Mouse (Mus musculus): Measurements from ENCODE around the gene Sgsh. TPM values are rescaled to one million over a fixed set of nuclear protein-coding genes. Genes with fewer than 3 reads are reported as not detected.

The Sgsh gene
- total and polyA plus RNA-seq, 2 experiments: 2.1 to 11.9 TPM

DNA sequence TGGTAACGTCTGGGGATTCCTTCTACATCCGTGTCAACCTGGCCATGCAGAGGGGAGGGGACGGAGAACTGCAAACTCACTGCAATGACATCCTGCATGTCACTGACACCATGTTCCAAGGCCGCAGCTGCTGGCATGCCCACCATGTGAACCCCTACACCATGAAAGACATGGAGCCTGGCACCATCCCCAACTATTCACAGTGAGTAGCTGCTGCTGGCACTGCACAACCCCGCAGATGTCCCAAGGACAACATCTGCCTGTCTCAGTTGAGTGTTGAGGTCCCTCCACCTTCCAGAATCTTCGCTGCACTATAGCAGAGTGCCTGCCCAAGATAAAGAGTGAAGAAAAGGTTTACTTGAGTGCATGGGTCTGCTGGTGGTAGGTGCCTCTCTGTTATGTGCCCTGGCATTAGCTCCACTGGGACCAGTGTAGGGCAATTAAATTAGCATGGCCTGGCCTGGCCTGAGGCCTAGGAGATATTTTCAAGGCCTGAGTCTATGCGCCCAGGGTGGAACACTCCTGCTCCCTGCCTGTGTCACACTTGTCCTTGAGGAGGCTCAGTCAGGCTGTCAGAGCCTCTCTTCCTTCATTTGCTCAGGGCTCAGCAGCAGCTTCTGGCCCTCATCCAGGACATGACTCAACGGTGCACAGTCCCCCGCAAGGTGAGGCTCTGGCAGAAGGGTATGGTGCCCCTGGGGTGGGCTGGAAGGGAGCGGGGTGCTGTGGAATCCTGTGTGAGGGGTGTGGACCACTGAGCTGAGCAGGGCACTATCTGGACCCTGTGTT, 16.9 kb downstream of the Sgsh start:
- Histone ChIP-seq H3K4me3 (ENCODE audit: insufficient read depth, low read depth, low read length) (no peak overlapping the region), H3K4me1 (ENCODE audit: control insufficient read depth, insufficient read depth, low read length) (no peaks in the 10 kb centered on the region), H3K79me2 (ENCODE audit: control insufficient read depth, insufficient read depth, low read length) (no peaks in the 10 kb centered on the region), H3K9ac (ENCODE audit: low read depth, low read length) (no peak overlapping the region), H3K27me3 (ENCODE audit: control insufficient read depth, insufficient read depth, low read length) (no peaks in the 10 kb centered on the region), H3K36me3 (ENCODE audit: control insufficient read depth, insufficient read depth, low read length) (no peaks in the 10 kb centered on the region), H3K27ac (replicated peaks; ENCODE audit: insufficient read depth, low read depth, low read length) (no peak overlapping the region)
- no peak for TF ChIP-seq POLR2A (IDR thresholded peaks at IDR 0.05; ENCODE audit: extremely low read depth, insufficient read depth, low read length)
- TF ChIP-seq CTCF (IDR thresholded peaks at IDR 0.05; ENCODE audit: low read depth, low read length): no peak
- DNase-seq (ENCODE audit: extremely low read depth, low read depth, low spot score): no peak
- WGBS: 88% methylated on average over 10 of the region's 10 CpGs

DNA sequence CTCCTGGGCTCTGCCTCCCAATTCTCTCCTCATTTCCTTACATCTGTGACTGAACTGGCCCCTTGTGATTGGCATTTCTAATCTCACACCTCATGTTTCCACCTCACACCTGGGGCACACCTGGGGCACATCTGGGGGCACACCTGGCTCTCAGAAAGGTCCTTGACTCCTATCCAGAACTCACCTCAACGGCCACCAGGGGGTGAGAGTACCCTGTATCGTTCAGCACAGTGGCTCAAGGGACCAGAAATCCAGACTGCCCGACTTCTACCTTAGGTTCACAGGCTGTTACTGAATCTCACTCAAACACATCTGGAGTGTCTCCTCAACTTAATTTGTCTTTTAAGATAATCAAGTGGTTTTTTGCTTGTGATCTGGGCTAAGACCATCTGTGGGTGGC, 23.4 kb downstream of the Sgsh start:
- no peak overlapping the region for H3K4me3 ChIP-seq (ENCODE audit: insufficient read depth, low read depth, low read length)
- no peaks in the 10 kb centered on the region for H3K4me1 ChIP-seq (ENCODE audit: control insufficient read depth, insufficient read depth, low read length)
- TF ChIP-seq POLR2A (IDR thresholded peaks at IDR 0.05; ENCODE audit: extremely low read depth, insufficient read depth, low read length) (no peak), CTCF (IDR thresholded peaks at IDR 0.05; ENCODE audit: low read depth, low read length) (no peak)
- WGBS: 43% methylated on average over 3 of the region's 3 CpGs
- H3K36me3 ChIP-seq (ENCODE audit: control insufficient read depth, insufficient read depth, low read length): no peaks in the 10 kb centered on the region
- no peaks in the 10 kb centered on the region for H3K79me2 ChIP-seq (ENCODE audit: control insufficient read depth, insufficient read depth, low read length)
- no peak overlapping the region for H3K9ac ChIP-seq (ENCODE audit: low read depth, low read length)
- no peaks in the 10 kb centered on the region for H3K27me3 ChIP-seq (ENCODE audit: control insufficient read depth, insufficient read depth, low read length)
- DNase-seq (ENCODE audit: extremely low read depth, low read depth, low spot score): no peak
- H3K27ac ChIP-seq (replicated peaks; ENCODE audit: insufficient read depth, low read depth, low read length): no peak overlapping the region

DNA sequence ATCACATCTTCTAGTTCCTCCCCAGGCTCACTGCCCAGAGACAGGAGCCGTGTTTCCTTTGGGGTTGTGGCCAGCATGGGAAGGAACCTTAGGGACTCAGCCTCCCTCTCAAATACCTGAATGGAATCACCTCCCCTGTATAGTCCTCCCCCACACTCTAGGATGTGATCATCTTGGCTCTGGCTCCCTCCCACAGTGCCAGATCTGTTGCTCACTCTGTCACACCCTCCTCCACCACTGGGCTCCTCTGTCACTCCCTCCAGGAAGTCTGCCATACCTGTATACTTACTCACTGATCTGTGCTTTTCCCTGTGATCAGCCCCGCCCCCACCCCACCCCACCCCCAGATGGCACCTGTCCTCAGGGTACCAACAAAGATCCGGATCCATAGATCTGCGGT, 24.7 kb downstream of the Sgsh start:
- Histone ChIP-seq H3K4me1 (ENCODE audit: control insufficient read depth, insufficient read depth, low read length) (no peaks in the 10 kb centered on the region), H3K4me3 (ENCODE audit: insufficient read depth, low read depth, low read length) (no peak overlapping the region), H3K79me2 (ENCODE audit: control insufficient read depth, insufficient read depth, low read length) (no peaks in the 10 kb centered on the region), H3K27ac (replicated peaks; ENCODE audit: insufficient read depth, low read depth, low read length) (no peak overlapping the region), H3K9ac (ENCODE audit: low read depth, low read length) (no peak overlapping the region), H3K27me3 (ENCODE audit: control insufficient read depth, insufficient read depth, low read length) (no peaks in the 10 kb centered on the region), H3K36me3 (ENCODE audit: control insufficient read depth, insufficient read depth, low read length) (no peaks in the 10 kb centered on the region)
- 56% methylated on average over 4 of the region's 4 CpGs for WGBS
- TF ChIP-seq POLR2A (IDR thresholded peaks at IDR 0.05; ENCODE audit: extremely low read depth, insufficient read depth, low read length) (no peak), CTCF (IDR thresholded peaks at IDR 0.05; ENCODE audit: low read depth, low read length) (no peak)
- no peak for DNase-seq (ENCODE audit: extremely low read depth, low read depth, low spot score)

DNA sequence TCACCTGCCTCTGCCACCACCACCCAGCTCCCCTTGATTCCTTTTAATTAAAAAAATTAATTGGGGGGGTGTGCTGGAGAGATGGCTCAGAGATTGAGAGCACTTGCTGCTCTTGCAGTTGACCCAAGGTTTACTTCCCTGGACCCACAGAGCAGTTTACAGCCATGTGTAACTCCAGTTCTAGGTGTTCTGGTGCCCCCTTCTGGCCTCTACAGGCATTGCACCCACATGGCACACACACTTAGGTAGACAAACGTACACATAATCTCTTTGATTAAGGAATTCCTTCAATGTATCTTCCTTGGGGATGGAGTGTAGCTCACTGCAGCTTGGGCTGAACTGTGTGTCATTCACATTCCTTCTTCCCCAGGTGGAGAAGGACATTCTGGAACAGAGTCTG, 30.3 kb downstream of the Sgsh start:
- no peak for DNase-seq (ENCODE audit: extremely low read depth, low read depth, low spot score)
- H3K79me2 ChIP-seq (ENCODE audit: control insufficient read depth, insufficient read depth, low read length): no peaks in the 10 kb centered on the region
- 83% methylated on average over 1 of the region's 1 CpGs for WGBS
- no peaks in the 10 kb centered on the region for H3K27me3 ChIP-seq (ENCODE audit: control insufficient read depth, insufficient read depth, low read length)
- H3K9ac ChIP-seq (ENCODE audit: low read depth, low read length): no peak overlapping the region
- no peaks in the 10 kb centered on the region for H3K4me1 ChIP-seq (ENCODE audit: control insufficient read depth, insufficient read depth, low read length)
- no peak overlapping the region for H3K4me3 ChIP-seq (ENCODE audit: insufficient read depth, low read depth, low read length)
- H3K36me3 ChIP-seq (ENCODE audit: control insufficient read depth, insufficient read depth, low read length): no peaks in the 10 kb centered on the region
- TF ChIP-seq POLR2A (IDR thresholded peaks at IDR 0.05; ENCODE audit: extremely low read depth, insufficient read depth, low read length) (no peak), CTCF (IDR thresholded peaks at IDR 0.05; ENCODE audit: low read depth, low read length) (peak; percentile 6; the same call in 1 of the 2 replicates)
- H3K27ac ChIP-seq (replicated peaks; ENCODE audit: insufficient read depth, low read depth, low read length): no peak overlapping the region

DNA sequence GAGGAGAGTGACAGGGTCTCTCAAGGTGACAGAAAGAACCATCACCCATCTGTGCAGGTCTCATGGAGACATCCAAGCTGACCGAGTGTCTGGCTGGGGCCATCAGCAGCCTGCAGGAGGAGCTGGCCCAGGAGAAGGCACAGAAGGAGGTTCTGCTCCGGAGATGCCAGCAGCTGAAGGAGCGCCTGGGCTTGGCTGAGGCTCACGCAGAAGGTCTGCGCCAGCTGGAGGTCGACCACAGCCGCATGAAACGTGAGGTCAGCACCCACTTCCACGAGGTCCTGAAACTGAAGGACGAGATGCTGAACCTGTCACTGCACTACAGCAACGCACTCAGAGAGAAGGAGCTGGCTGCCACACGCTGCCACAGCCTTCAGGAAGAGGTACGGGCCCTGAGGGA, 32.8 kb downstream of the Sgsh start:
- no peak for TF ChIP-seq POLR2A (IDR thresholded peaks at IDR 0.05; ENCODE audit: extremely low read depth, insufficient read depth, low read length)
- no peak for TF ChIP-seq CTCF (IDR thresholded peaks at IDR 0.05; ENCODE audit: low read depth, low read length)
- H3K4me1 ChIP-seq (ENCODE audit: control insufficient read depth, insufficient read depth, low read length): no peaks in the 10 kb centered on the region
- no peaks in the 10 kb centered on the region for H3K36me3 ChIP-seq (ENCODE audit: control insufficient read depth, insufficient read depth, low read length)
- no peaks in the 10 kb centered on the region for H3K79me2 ChIP-seq (ENCODE audit: control insufficient read depth, insufficient read depth, low read length)
- H3K27me3 ChIP-seq (ENCODE audit: control insufficient read depth, insufficient read depth, low read length): no peaks in the 10 kb centered on the region
- DNase-seq (ENCODE audit: extremely low read depth, low read depth, low spot score): no peak
- no peak overlapping the region for H3K9ac ChIP-seq (ENCODE audit: low read depth, low read length)
- H3K4me3 ChIP-seq (ENCODE audit: insufficient read depth, low read depth, low read length): no peak overlapping the region
- WGBS: 84% methylated on average over 13 of the region's 13 CpGs
- no peak overlapping the region for H3K27ac ChIP-seq (replicated peaks; ENCODE audit: insufficient read depth, low read depth, low read length)

DNA sequence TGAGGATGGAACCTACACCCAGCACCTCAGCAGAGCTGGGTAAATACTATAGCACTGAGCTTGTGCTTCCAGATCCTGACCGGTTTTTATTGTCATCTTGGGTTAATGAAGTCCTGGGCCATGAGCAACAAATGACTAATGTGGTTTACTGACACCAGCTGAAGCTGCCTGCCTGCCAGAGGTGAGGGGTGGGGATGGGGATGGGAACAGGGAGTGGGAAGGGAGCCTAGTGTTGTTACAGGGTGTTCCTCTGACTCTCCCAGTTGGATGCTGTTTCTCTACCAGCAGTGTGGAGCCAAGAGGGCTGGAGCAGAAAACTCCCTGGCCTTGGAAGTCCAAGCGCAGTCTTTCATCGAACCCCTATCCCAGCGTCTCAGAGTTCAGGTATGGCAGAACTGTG, 38.6 kb downstream of the Sgsh start:
- DNase-seq (ENCODE audit: extremely low read depth, low read depth, low spot score): no peak
- Histone ChIP-seq H3K9ac (ENCODE audit: low read depth, low read length) (no peak overlapping the region), H3K4me3 (ENCODE audit: insufficient read depth, low read depth, low read length) (no peak overlapping the region), H3K27ac (replicated peaks; ENCODE audit: insufficient read depth, low read depth, low read length) (no peak overlapping the region), H3K27me3 (ENCODE audit: control insufficient read depth, insufficient read depth, low read length) (no peaks in the 10 kb centered on the region), H3K36me3 (ENCODE audit: control insufficient read depth, insufficient read depth, low read length) (no peaks in the 10 kb centered on the region), H3K4me1 (ENCODE audit: control insufficient read depth, insufficient read depth, low read length) (no peaks in the 10 kb centered on the region), H3K79me2 (ENCODE audit: control insufficient read depth, insufficient read depth, low read length) (no peaks in the 10 kb centered on the region)
- 93% methylated on average over 4 of the region's 4 CpGs for WGBS
- TF ChIP-seq CTCF (IDR thresholded peaks at IDR 0.05; ENCODE audit: low read depth, low read length) (no peak), POLR2A (IDR thresholded peaks at IDR 0.05; ENCODE audit: extremely low read depth, insufficient read depth, low read length) (no peak)
